Mouse (Mus musculus): ENCODE measurements at regions not wholly inside any gene's neighbourhood (a gene's known extent, or its start where the extent isn't known, plus 50 kb on each side); places are given as distances from the start of the nearest gene placed in this dataset.

DNA sequence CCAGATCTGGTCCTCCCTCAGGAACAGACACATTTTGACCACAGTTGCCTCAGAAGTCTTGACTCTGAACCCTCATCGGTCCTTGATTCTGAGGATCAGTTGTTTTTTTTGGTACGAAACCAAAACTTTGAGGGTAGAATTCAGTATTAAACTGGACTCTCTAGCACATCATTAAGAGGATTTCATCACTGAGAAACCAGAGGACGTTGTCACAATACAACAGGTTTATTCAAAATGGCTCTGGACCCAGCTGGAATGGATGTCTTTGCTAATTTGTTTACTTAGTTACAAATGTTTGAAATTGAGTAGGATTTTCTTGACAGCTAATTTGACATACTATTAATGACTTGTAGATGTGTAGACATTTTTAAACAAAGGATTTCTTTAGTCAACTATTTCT, 163.7 kb downstream of the Pten start:
- TF ChIP-seq POLR2A (IDR thresholded peaks at IDR 0.05; ENCODE audit: borderline replicate concordance, extremely low read depth, low read depth, low read length) = no peak
- no peak for TF ChIP-seq CTCF (IDR thresholded peaks at IDR 0.05; ENCODE audit: insufficient read depth, low read length)
